Mouse (Mus musculus) ES-Bruce4 (cell line): ENCODE measurements around the gene Zfp423. TPM values are rescaled to one million over a fixed set of nuclear protein-coding genes. Genes with fewer than 3 reads are reported as not detected.

ENCODE experiments used
- H3K27ac ChIP-seq: 2 replicates; pipeline ENCODE4 v1.5.1; 2012; ENCODE audit warnings: low read length, inconsistent platforms; ENCODE audit not compliant: insufficient read depth
- H3K27me3 ChIP-seq: 2 replicates; pipeline ENCODE4 v1.6.1; 2012; ENCODE audit warnings: mild to moderate bottlenecking, low read length, inconsistent platforms; ENCODE audit not compliant: control insufficient read depth, poor library complexity, insufficient read depth, severe bottlenecking
- H3K36me3 ChIP-seq: 2 replicates; pipeline ENCODE4 v1.6.1; 2012; ENCODE audit warnings: inconsistent platforms, mild to moderate bottlenecking, low read length, moderate library complexity; ENCODE audit not compliant: control insufficient read depth, poor library complexity, insufficient read depth, severe bottlenecking
- H3K4me1 ChIP-seq: one replicate; pipeline ENCODE4 v1.8.1; 2011; ENCODE audit warnings: low read length; ENCODE audit not compliant: control insufficient read depth, insufficient read depth
- H3K4me3 ChIP-seq: 2 replicates; pipeline ENCODE4 v1.5.1; 2011; ENCODE audit warnings: low read depth, mild to moderate bottlenecking, low read length
- H3K9ac ChIP-seq: 2 replicates; pipeline ENCODE4 v1.6.1; 2012; ENCODE audit warnings: low read depth, mild to moderate bottlenecking, inconsistent platforms; ENCODE audit not compliant: poor library complexity, severe bottlenecking
- H3K9me3 ChIP-seq: replicated peaks from 2 replicates; pipeline ENCODE4 v1.6.1; 2012; ENCODE audit warnings: mild to moderate bottlenecking, low read length, inconsistent platforms; ENCODE audit not compliant: control insufficient read depth, poor library complexity, insufficient read depth, severe bottlenecking
- CTCF ChIP-seq: IDR thresholded peaks from one replicate; pipeline ENCODE4 v1.8.1; 2011; ENCODE audit warnings: low read depth, low read length
- EP300 ChIP-seq: IDR thresholded peaks from 2 replicates; pipeline ENCODE4 v1.6.1; 2011; ENCODE audit warnings: low read depth, low read length; ENCODE audit not compliant: insufficient read depth
- POLR2A ChIP-seq: IDR thresholded peaks from one replicate; pipeline ENCODE4 v1.8.1; 2011; ENCODE audit warnings: low read length; ENCODE audit not compliant: insufficient read depth
- polyA plus RNA-seq: library from polyadenylated mRNA; stranded (reverse); fragments of >200 nt; gene quantifications from 2 replicates; pipeline ENCODE4 v1.2.4, GENCODE M21; 2011; ENCODE audit warnings: low read depth; ENCODE audit not compliant: missing spikeins, insufficient read depth, insufficient read length

The Zfp423 gene
- polyA plus RNA-seq, 1 experiment = 14.4 TPM

DNA sequence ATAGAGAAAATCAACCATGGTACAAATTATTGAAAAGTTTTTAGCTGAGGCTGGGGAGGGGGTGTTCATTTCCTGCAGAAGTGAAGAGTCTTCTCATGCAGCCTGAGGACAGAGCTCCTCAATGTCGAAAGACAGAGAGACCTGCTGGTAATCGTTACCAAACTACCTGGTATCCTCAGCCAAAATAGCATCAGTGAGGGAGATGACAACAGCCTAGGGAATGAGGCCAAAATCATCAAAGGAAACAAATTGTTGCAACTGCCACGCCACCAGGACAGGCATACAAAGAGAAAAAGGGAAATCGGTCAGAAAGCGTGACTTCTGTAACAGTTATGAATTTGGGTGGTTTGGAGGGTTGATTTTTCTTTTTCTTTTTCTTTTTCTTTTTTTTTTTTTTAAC lies 3.4 kb downstream of the Zfp423 start:
- H3K27ac ChIP-seq = no peak overlapping the region
- H3K9ac ChIP-seq = no peak overlapping the region
- H3K9me3 ChIP-seq = no peaks in the 10 kb centered on the region
- TF ChIP-seq EP300 (no peak), CTCF (no peak), POLR2A (no peak)
- no peak overlapping the region for H3K4me3 ChIP-seq
- H3K36me3 ChIP-seq = no peaks in the 10 kb centered on the region
- no peaks in the 10 kb centered on the region for H3K4me1 ChIP-seq
- H3K27me3 ChIP-seq = peaks cover 1% of the 10 kb centered on the region; the same call in 1 of the 2 replicates

DNA sequence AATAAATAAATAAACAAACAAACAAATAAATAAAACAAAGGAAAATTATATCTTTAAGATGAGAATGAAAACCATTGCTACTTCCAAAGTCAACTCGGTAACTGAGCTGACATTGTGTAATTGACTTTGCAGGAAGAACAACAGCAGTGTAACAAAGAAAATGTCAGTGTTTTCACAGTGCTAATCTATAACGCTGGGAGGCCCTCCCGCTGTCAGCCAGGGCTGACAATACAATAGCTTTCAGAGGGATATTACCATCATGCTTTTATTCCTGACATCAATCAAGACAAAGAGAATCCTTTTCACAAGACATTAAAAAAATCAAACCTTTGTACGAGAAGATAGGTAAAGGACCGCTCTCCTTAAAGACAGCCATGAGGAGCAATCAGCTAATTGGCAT lies 5.9 kb downstream of the Zfp423 start:
- H3K4me3 ChIP-seq = no peak overlapping the region
- H3K9me3 ChIP-seq = no peaks in the 10 kb centered on the region

GRCm38 (mm10) chr8:87952298-87952697 lies 7.1 kb downstream of the Zfp423 start:
- Histone ChIP-seq H3K4me3 (no peak overlapping the region), H3K9me3 (no peaks in the 10 kb centered on the region), H3K27ac (no peak overlapping the region), H3K36me3 (no peaks in the 10 kb centered on the region), H3K4me1 (no peaks in the 10 kb centered on the region), H3K27me3 (no peaks in the 10 kb centered on the region), H3K9ac (no peak overlapping the region)
- TF ChIP-seq POLR2A (no peak), EP300 (no peak), CTCF (no peak)

More for the DNA sequence above, 5.9 kb downstream of the Zfp423 start:
- Histone ChIP-seq H3K27me3 (no peaks in the 10 kb centered on the region), H3K9ac (no peak overlapping the region), H3K27ac (no peak overlapping the region), H3K4me1 (no peaks in the 10 kb centered on the region), H3K36me3 (no peaks in the 10 kb centered on the region)
- no peak for TF ChIP-seq POLR2A
- TF ChIP-seq CTCF = no peak
- TF ChIP-seq EP300 = no peak

- no peaks in the 10 kb centered on the region for H3K36me3 ChIP-seq
- H3K27ac ChIP-seq = no peak overlapping the region
- H3K27me3 ChIP-seq = no peaks in the 10 kb centered on the region
- peak overlapping the region; percentile 66; the same call in 1 of the 2 replicates for H3K9ac ChIP-seq
- TF ChIP-seq POLR2A = no peak
- peak; percentile 79 for TF ChIP-seq EP300
- no peak for TF ChIP-seq CTCF
- H3K4me3 ChIP-seq = peak overlapping the region; percentile 37
- H3K4me1 ChIP-seq = peaks cover 3% of the 10 kb centered on the region
- no peaks in the 10 kb centered on the region for H3K9me3 ChIP-seq
Measured at GRCm38 (mm10) chr8:87944225-87944934, 15.0 kb downstream of the Zfp423 start.

- no peak for TF ChIP-seq POLR2A
- no peak for TF ChIP-seq EP300
- no peak for TF ChIP-seq CTCF
- Histone ChIP-seq H3K27me3 (no peaks in the 10 kb centered on the region), H3K27ac (no peak overlapping the region), H3K36me3 (no peaks in the 10 kb centered on the region), H3K4me3 (peak overlapping the region; percentile 37), H3K4me1 (peaks cover 3% of the 10 kb centered on the region), H3K9ac (peak overlapping the region; percentile 66), H3K9me3 (no peaks in the 10 kb centered on the region)
Measured at GRCm38 (mm10) chr8:87943651-87944091, 15.7 kb downstream of the Zfp423 start.

DNA sequence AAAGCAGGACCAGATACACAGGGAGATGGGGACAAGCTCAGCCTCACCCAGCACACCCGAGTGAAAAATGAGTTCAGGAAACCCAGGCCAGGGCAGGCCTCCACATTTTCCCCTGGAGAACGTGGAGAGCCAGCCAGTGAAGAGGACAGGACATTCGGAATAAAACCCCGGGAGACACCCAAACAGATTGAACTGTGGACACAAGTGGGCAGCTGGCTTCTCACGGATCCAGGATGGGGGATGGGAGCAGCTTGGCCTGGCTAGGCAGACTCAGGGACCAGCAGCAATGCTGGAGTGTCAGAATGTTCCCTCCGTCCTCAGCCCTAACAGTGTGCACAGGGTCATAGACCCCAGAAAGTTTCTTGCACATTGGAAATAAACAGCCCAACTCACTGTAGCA lies 18.7 kb downstream of the Zfp423 start:
- no peaks in the 10 kb centered on the region for H3K27me3 ChIP-seq
- no peaks in the 10 kb centered on the region for H3K36me3 ChIP-seq
- H3K4me1 ChIP-seq = peaks cover 3% of the 10 kb centered on the region
- no peak for TF ChIP-seq POLR2A
- TF ChIP-seq EP300 = no peak
- TF ChIP-seq CTCF = no peak
- H3K4me3 ChIP-seq = no peak overlapping the region
- no peak overlapping the region for H3K27ac ChIP-seq
- H3K9ac ChIP-seq = no peak overlapping the region
- no peaks in the 10 kb centered on the region for H3K9me3 ChIP-seq
